Mouse (Mus musculus) cerebellum, adult 11-12 months (tissue): ENCODE data around the gene Mdm4.
"Not testable (repeated sequence)": the region's sequence is repeated elsewhere in the genome, so short reads cannot be mapped to it uniquely, and the experiment has no call there.

Experiments
- DNase-seq: peaks from one replicate; pipeline ENCODE4 v3.0.0; 2022

Gene Mdm4

DNA sequence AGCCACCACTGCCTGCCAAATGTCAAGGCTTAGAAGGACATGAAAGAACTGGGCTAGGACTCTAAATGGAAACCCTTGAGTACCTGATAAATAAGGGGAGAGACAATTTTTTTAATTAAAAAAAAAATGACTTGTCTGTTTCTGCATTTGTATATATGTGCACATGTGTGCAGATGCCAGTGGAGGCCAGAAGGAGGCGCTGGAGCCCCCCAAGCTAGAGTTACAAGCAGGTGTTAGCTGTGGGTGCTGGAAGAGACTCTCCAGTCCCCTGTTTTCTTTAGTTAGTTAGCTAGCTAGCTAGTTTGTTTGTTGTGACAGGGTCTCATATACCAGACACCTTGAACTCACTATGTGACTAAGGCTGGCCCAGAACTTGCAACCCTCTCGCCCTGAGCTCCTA lies 21.5 kb upstream of the Mdm4 start:
- DNase-seq, result no peak

DNA sequence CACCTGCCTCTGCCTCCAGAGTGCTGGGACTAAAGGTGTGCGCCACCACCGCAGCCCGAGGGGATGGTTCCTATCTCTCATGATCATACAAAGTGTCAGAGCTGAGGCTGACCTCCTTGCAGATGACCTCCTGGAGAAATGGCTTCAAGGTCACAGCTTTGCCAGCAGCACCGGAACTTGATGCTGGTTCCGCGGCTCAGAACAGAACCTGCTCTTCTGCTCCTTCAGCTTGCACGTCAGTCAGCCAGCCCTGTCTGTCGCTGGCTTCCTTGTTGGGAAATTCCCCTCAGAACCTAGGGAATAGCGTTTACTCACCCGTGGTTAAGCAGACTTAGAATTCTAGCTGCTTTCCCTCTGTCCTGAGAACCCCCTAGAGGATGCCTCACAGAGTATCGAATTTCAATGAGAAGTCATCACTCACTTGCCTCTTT lies 19.7 kb upstream of the Mdm4 start:
- no peak for DNase-seq

DNA sequence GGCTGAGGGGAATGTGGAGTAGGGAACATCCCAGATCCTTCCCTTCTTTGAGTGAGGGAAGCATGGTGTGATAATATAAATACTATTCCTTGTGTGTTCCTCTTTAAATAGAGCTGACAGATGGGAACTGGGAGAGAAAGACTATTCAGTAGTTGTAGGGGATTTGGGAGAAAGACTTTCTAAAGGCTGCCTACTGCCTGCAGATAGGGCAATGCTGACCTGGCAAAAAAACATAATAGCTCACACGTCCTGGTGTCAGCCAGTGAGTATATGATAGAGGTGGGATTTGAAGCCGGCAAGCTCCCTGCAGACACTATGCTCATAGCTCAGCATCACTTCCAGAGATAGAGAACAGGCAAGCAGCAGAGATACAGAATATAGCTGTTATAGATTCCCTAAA lies 18.3 kb upstream of the Mdm4 start:
- DNase-seq, result no peak

DNA sequence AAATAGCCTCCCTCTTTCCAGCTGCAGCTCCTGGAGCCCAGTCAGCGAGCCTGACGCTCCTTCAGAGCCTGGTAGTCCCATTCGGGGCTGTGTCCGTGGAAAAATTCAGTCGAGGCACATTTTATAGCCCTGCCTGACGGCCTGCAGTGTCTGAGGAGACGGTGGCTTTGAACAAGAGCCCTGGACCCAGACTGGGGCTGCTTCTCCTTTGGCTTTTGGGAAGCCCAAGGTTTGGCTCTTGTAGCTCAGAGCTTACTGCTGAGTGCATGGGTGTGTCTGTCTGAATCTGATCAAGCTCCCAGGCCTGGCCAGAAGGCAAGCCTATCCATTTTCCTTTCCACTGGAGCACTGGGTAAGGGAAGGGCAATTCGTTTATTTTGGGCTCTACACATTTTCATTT lies 17.2 kb upstream of the Mdm4 start:
- no peak for DNase-seq

DNA sequence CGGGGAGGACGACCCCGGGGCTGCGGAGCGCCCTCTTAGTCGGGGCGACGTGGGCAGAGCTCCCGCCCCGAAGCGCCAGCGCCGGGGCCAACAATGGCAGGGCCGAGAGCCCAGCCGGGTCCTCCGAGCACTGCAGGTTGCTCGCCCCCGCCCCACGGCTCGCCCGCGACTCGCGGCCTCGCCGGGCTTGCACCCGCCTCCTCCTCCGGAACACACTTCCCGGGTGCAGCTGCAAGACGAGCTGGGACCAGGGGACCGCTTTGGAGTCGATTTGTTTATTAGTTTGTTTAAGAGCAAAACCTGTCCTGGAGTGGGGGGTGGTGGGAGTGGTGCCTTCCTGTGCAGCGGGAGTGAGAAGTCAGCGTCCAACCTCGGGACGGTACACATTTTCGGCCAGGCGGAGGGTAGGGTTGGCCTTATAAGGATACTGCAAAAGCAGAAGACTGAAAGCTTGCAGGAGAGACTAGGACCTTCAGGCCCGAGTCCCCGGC lies 16.1 kb upstream of the Mdm4 start:
- DNase-seq, result no peak

DNA sequence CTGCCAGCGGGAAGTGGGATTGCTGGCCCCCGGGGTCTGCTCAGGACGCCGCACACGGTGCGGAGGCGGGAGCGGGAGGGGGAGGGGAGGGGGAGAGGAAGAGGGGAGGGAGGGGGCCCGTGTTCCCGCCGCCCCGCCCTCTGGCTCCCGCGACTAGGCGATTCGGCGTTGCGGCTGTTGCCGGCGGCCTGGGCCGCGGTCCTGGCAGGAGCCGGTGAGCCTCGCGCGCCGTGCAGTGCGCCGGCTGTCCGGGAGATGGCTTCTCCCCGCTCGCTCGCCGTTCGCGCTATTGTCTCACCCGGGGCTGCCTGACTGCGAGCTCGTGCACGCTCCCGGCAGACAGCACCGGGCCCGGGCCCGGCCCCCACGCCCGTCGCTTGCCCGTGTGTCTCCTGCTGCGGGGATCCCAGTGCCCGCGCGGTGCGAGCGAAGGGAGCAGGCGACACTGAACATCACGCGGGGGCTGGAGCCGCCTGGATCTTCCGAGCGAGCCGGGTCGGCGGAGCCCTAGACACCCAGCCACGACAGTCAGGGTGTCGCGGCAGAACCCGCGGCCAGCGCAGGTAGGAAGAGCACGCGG lies 15.6 kb upstream of the Mdm4 start:
- DNase-seq, result peak; percentile 82

DNA sequence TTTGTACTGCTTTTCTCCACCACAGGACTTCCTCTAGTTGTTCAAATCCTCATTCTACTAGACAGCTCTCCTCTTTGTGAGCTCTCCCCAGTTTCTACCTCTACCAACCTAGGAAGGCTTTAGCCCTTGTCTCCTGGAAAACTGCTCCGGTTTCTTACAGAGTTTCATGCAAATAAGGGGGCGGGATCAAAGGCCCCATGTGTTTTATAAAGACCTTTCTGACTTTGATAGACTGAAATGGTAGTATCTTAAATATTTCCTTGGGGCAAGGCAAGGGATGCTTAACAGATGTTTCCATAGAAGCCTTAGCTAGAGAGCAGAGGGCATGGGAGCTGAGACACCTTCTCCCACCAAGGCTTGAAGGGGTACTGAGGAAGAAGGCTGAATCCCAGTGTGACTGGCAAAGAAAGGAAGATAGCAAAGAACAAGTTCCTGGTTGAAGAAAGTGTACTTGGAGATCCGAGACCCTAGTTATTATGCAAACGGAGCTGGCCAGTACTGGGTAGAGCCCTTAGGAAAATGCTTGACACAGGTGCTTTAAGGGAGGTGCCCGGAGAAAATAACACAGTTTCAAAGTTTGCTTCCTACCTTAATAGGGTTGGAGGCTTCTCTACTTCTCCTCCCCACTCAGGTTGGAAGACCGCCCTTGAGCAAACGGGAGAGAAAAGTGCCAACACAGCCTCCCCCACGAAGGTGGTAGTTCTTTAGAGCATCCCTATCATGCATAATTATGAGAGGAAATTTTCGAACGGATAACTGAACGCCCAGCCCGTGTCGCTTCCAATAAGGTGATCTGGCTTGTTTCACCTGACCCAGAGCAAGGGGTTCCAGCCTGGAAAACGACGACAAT lies 14.9 kb upstream of the Mdm4 start, which contains the start of gene Pik3c2b:
Gene Pik3c2b, plus strand, starts transcription at position 657 of the 850 bp plus-strand sequence.
- no peak for DNase-seq

GRCm38 (mm10) chr1:133039505-133039949 lies 9.2 kb upstream of the Mdm4 start:
- DNase-seq, result no peak

DNA sequence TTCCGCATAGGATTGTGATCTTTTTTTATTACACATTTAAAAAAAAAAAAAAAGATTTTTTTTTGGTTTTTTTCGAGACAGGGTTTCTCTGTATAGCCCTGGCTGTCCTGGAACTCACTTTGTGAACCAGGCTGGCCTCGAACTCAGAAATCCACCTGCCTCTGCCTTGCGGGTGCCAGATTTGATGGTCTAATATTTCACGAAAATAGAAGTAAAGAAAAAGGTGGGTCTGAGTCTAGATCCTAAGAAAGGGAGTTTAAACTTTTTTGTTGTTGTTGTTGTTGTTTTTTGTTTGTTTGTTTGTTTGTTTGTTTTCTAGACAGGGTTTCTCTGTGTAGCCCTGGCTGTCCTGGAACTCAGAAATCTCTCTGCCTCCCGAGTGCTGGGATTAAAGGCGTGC lies 4.3 kb upstream of the Mdm4 start:
- not testable (repeated sequence) for DNase-seq

DNA sequence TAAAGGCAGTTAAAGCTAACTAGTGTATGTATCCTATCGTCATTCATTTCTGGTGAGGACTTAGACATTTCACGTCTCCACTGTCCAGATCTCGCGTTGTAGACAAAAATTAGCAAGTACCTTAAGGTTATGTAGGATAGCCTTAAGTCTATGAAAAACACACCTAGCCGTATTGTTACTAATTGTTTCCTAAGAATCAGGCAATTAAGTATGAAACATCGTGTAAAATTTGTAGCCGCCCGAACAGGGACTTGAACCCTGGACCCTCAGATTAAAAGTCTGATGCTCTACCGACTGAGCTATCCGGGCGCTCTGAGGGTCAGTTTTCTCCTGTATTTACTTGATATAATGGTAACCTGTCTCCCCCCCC lies 3.7 kb upstream of the Mdm4 start:
- DNase-seq, result peak; percentile 56

- peak; percentile 63 for DNase-seq
Observed at GRCm38 (mm10) chr1:133033316-133034090, 3.1 kb upstream of the Mdm4 start.

GRCm38 (mm10) chr1:133032981-133033315 lies 2.6 kb upstream of the Mdm4 start:
- DNase-seq, result no peak

DNA sequence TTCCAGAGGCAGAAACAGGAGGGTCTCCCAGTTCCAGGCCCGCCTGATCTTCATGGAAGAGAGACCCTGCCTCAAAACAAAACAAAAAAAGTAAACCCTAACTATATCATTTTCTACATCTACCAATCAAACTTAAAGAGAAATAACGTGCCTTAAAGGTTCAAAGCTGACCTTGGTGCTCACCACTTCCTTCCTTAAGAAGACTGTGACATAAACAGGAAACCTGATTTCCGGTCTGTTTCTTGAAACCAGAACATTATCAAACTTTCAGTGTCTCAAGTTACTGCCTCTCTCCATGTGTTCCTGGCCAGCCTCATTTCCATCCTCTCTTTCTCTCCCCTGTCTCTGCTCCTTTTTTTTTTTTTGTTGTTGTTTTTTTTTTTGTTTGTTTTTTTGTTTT lies 617 bp downstream of the Mdm4 start:
- DNase-seq, result no peak

DNA sequence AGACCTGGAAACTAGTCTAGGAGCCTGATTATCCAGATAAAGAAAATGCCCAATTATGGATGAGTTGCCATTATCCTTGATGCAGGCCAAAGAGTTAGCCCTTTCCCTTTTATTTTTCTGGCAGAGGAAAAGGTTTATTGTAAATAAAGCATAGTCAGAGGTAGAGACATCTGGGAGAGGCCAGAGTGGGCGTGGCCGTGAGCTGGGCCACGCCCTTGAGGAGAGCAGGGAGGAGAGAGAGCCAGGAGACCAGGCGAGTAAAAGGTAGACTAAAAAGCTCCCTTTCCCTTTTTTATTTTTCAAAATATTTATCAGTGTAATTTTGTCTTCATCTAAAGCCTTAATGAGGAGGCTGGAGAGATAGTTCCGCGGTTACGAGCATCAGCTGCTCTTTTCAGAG lies 2.4 kb downstream of the Mdm4 start:
- no peak for DNase-seq

DNA sequence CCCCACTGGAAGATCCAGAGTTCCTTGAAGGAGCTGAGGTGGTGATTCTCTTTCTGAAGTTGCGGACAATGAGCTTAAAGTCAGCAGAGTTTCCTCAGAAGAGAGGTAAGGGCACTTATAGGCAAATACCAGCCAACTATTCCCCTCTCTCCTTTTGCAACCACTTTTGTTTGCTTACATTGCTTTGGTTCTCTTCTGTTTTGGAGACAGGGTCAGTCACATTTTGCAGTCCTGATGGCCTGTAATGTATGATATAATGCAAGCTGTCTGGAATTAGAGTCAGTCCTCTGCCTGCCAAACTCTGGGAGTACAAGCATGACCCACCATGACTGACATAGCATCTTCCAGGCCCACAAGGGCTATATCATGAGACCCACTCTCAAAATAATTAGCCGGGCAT lies 3.2 kb downstream of the Mdm4 start:
- DNase-seq, result no peak

- DNase-seq, result not testable (repeated sequence)
Observed at GRCm38 (mm10) chr1:133025796-133026190, 4.6 kb downstream of the Mdm4 start.

DNA sequence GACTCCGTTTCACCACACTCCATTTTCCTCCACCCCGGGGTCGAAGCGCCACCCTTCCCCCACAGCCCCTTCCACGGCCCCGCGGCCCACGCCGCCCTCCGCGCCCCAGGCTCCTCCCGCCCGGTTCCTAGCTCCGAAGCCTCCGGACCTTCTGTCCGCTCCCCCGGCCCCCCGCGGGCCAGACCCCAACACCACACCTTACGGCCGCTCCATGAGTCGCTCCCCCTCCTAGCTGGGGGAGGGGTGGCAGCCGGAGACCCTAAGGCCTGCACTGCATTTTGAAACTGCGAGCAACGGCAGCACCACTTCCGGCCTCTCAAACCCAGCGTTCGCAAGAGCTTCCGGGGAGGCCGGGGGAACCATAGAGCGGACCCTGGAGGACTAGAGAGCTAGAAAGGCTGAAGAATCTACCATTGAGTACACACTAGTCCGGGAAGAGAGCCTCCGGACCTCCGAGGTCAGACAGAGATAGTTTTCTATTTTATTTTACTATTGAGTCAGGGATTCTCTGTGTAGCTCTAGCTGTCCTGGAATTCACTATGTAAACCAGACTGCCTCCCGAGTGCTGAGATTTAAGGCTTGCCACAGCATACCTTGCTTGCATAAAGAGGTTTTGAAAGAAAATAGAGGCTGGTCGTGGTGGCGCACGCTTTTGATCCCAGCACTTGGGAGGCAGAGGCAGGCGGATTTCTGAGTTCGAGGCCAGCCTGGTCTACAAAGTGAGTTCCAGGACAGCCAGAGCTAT lies 5.1 kb downstream of the Mdm4 start:
- peak; percentile 87 for DNase-seq

GRCm38 (mm10) chr1:133024426-133024825 lies 5.9 kb downstream of the Mdm4 start:
- no peak for DNase-seq

DNA sequence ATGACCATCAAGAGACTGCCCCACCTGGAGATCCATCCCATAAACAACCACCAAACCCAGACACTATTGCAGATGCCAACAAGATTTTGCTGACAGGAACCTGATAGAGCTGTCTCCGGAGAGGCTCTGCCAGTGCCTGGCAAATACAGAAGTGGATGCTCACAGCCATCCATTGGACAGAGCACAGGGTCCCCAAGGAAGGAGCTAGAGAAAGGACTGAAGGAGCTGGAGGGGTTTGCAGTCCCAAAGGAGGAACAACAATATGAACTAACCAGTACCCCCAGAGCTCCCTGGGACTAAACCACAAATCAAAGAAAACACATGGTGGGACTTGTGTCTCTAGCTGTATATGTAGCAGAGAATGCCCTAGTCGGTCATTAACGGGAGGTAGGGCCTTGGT lies 6.6 kb downstream of the Mdm4 start:
- not testable (repeated sequence) for DNase-seq

GRCm38 (mm10) chr1:133021971-133022370 lies 8.4 kb downstream of the Mdm4 start:
- not testable (repeated sequence) for DNase-seq

GRCm38 (mm10) chr1:133021391-133021790 lies 9.0 kb downstream of the Mdm4 start:
- DNase-seq, result no peak

GRCm38 (mm10) chr1:133020137-133020894 lies 10.0 kb downstream of the Mdm4 start:
- no peak for DNase-seq
